In the genomic region with DNA sequence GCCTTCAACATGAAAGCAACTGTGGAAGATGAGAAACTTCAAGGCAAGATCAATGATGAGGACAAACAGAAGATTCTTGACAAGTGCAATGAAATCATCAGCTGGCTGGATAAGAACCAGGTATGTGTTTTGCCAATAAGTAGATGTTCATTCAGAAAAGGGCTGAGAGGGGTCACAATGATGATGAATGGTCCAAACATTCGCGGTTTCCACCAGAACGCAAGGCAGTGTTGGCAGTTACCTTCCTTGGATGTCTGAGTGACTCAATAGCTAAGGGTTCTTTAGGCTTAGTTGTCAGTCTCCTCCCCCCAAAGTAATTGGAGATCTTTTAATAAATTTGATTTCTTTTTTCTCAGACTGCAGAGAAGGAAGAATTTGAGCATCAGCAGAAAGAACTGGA, we compare ENCODE assay signal across 8 mouse cellular contexts. TPM values are rescaled to one million over a fixed set of nuclear protein-coding genes. Genes with fewer than 3 reads are reported as not detected.
DNase-seq lines count a peak whose midpoint lies in the region; ATAC-seq and TF ChIP-seq lines count a peak whose summit lies in the region.
"Not testable (repeated sequence)": the region's sequence is repeated elsewhere in the genome, so short reads cannot be mapped to it uniquely, and the experiment has no call there.

No protein-coding gene starts in this region.

- H3K4me1 ChIP-seq in MEL (ENCODE audit: control insufficient read depth in 1 of 2, insufficient read depth in 2 of 2, low read length in 2 of 2); embryonic fibroblast, embryonic 13.5 days (ENCODE audit: control insufficient read depth, insufficient read depth, low read length): not testable (repeated sequence)
- peaks cover 7 to 29% of the 10 kb centered on the region in 2 experiments for H3K4me1 ChIP-seq in heart, embryonic 14.5 days (ENCODE audit: control insufficient read depth in 2 of 2, insufficient read depth in 2 of 2, low read length in 2 of 2)
- peaks cover 27% of the 10 kb centered on the region for H3K4me1 ChIP-seq in liver, embryonic 15.5 days (replicated peaks)
- peaks cover 33% of the 10 kb centered on the region for H3K4me1 ChIP-seq in midbrain, embryonic 14.5 days (ENCODE audit: control insufficient read depth, insufficient read depth, low read length)
- peaks cover 31% of the 10 kb centered on the region for H3K4me1 ChIP-seq in stomach, embryonic 16.5 days (ENCODE audit: control insufficient read depth, insufficient read depth, low read length)

- TF ChIP-seq POLR2A in MEL (IDR thresholded peaks at IDR 0.05; ENCODE audit: control insufficient read depth in 1 of 2, insufficient read depth in 1 of 2, low read depth in 1 of 2, low read length in 2 of 2, poor library complexity in 1 of 2), result not testable (repeated sequence)
- peak; percentile 9; the same call in 1 of the 2 replicates for TF ChIP-seq POLR2A in embryonic fibroblast, embryonic 13.5 days (IDR thresholded peaks at IDR 0.05; ENCODE audit: low read depth, low read length)

- 0 out of 2 replicates have a peak overlapping the region, but pooled peaks have one; percentile 3 for H3K27ac ChIP-seq in MEL (ENCODE audit: control insufficient read depth, low read depth, low read length)
- not testable (repeated sequence) for H3K27ac ChIP-seq in embryonic fibroblast, embryonic 13.5 days (ENCODE audit: insufficient read depth, low read length); heart, embryonic 14.5 days (replicated peaks in 1 of 2; ENCODE audit: control insufficient read depth in 1 of 2, insufficient read depth in 1 of 2, low read depth in 2 of 2, low read length in 2 of 2); left cerebral cortex, adult 2 months; liver, embryonic 15.5 days (replicated peaks); midbrain, embryonic 14.5 days (replicated peaks; ENCODE audit: low read depth, low read length); stomach, embryonic 16.5 days (ENCODE audit: low read length)

- peak overlapping the region; percentile 62; the same call in 1 of the 2 replicates for H3K4me2 ChIP-seq in heart, embryonic 14.5 days (ENCODE audit: low read length)
- H3K4me2 ChIP-seq in liver, embryonic 15.5 days, result peak overlapping the region; percentile 54; the same call in 1 of the 2 replicates
- peak overlapping the region; percentile 17 for H3K4me2 ChIP-seq in midbrain, embryonic 14.5 days (ENCODE audit: low read length)
- H3K4me2 ChIP-seq in stomach, embryonic 16.5 days (ENCODE audit: low read depth, low read length), result peak overlapping the region; percentile 54; the same call in 1 of the 2 replicates

- not testable (repeated sequence) for TF ChIP-seq CTCF in MEL (IDR thresholded peaks at IDR 0.05 in 2 of 3, conservative IDR thresholded peaks at IDR 0.05 in 1 of 3; ENCODE audit: control insufficient read depth in 1 of 3, insufficient read depth in 1 of 3, low read depth in 2 of 3, low read length in 3 of 3, poor library complexity in 1 of 3, severe bottlenecking in 1 of 3); embryonic fibroblast, embryonic 13.5 days (IDR thresholded peaks at IDR 0.05; ENCODE audit: borderline replicate concordance, insufficient read depth, low read length); left cerebral cortex, adult 2 months (IDR thresholded peaks at IDR 0.05)

- not testable (repeated sequence) for H3K36me3 ChIP-seq in MEL (ENCODE audit: control insufficient read depth in 1 of 2, insufficient read depth in 2 of 2, low read length in 2 of 2)
- peaks cover 53% of the 10 kb centered on the region for H3K36me3 ChIP-seq in heart, embryonic 14.5 days (ENCODE audit: control insufficient read depth, insufficient read depth, low read length)
- peaks cover 53% of the 10 kb centered on the region for H3K36me3 ChIP-seq in liver, embryonic 15.5 days (replicated peaks)
- H3K36me3 ChIP-seq in midbrain, embryonic 14.5 days (ENCODE audit: control insufficient read depth, insufficient read depth, low read length), result peaks cover 50% of the 10 kb centered on the region
- H3K36me3 ChIP-seq in stomach, embryonic 16.5 days (ENCODE audit: control insufficient read depth, insufficient read depth, low read length), result peaks cover 24% of the 10 kb centered on the region

- intact Hi-C loops in left cerebral cortex, adult 2 months (cut with DNase I), result not testable (repeated sequence)

- not testable (repeated sequence) for H3K9me3 ChIP-seq in MEL (replicated peaks; ENCODE audit: insufficient read depth, low read length); heart, embryonic 14.5 days (ENCODE audit: control insufficient read depth, low read length); liver, embryonic 15.5 days (replicated peaks); midbrain, embryonic 14.5 days (ENCODE audit: control insufficient read depth, low read length); stomach, embryonic 16.5 days (replicated peaks; ENCODE audit: control insufficient read depth, low read length)

- H3K4me3 ChIP-seq in MEL (ENCODE audit: control insufficient read depth in 1 of 2, insufficient read depth in 1 of 2, low read depth in 2 of 2, low read length in 2 of 2), result peak overlapping the region; percentile 11 to 49; a peak in 2 of 4 replicates
- H3K4me3 ChIP-seq in embryonic fibroblast, embryonic 13.5 days (ENCODE audit: insufficient read depth, low read length), result peak overlapping the region; percentile 69
- not testable (repeated sequence) for H3K4me3 ChIP-seq in heart, embryonic 14.5 days (ENCODE audit: control insufficient read depth in 1 of 2, insufficient read depth in 1 of 2, low read depth in 1 of 2, low read length in 2 of 2); liver, embryonic 15.5 days (replicated peaks); midbrain, embryonic 14.5 days (replicated peaks; ENCODE audit: low read depth, low read length)
- peak overlapping the region; percentile 21 for H3K4me3 ChIP-seq in left cerebral cortex, adult 2 months
- H3K4me3 ChIP-seq in stomach, embryonic 16.5 days (replicated peaks; ENCODE audit: low read length), result 0 out of 2 replicates have a peak overlapping the region, but pooled peaks have one; percentile 39

- TF ChIP-seq EP300 in MEL (IDR thresholded peaks at IDR 0.05; ENCODE audit: low read depth in 1 of 2, low read length in 2 of 2), result not testable (repeated sequence)

- not testable (repeated sequence) for H3K27me3 ChIP-seq in MEL (ENCODE audit: control insufficient read depth in 1 of 2, insufficient read depth in 2 of 2, low read length in 2 of 2); heart, embryonic 14.5 days (ENCODE audit: control insufficient read depth, insufficient read depth, low read length); liver, embryonic 15.5 days; midbrain, embryonic 14.5 days (ENCODE audit: control insufficient read depth, insufficient read depth, low read length); stomach, embryonic 16.5 days (ENCODE audit: control insufficient read depth, insufficient read depth, low read length)

- peak overlapping the region; percentile 35 for H3K9ac ChIP-seq in MEL (ENCODE audit: control insufficient read depth, low read depth, low read length, poor library complexity, severe bottlenecking)
- not testable (repeated sequence) for H3K9ac ChIP-seq in heart, embryonic 14.5 days (ENCODE audit: low read length); liver, embryonic 15.5 days; midbrain, embryonic 14.5 days (replicated peaks; ENCODE audit: low read length); stomach, embryonic 16.5 days (ENCODE audit: low read length)

- 70% methylated on average over 3 of the region's 3 CpGs for WGBS in heart, embryonic 14.5 days
- WGBS in liver, embryonic 15.5 days (ENCODE audit: insufficient replicate concordance), result 59% methylated on average over 3 of the region's 3 CpGs
- WGBS in midbrain, embryonic 14.5 days, result 67% methylated on average over 3 of the region's 3 CpGs
- whole genome bisulfite sequencing in stomach, embryonic 16.5 days, result 43% methylated on average over 3 of the region's 3 CpGs

- DNase-seq in MEL (ENCODE audit: low read depth, low spot score), result peak; percentile 26
- DNase-seq in induced T-regulatory cell, adult 2 months (ENCODE audit: low read depth), result peak; percentile 46
- not testable (repeated sequence) for DNase-seq in left cerebral cortex, adult 2 months (ENCODE audit: extremely low spot score in 1 of 2, low spot score in 2 of 2); midbrain, embryonic 14.5 days

- H3K79me2 ChIP-seq in MEL (ENCODE audit: control insufficient read depth, insufficient read depth, low read length, poor library complexity), result peaks cover 33% of the 10 kb centered on the region

- TF ChIP-seq RAD21 in MEL (IDR thresholded peaks at IDR 0.05; ENCODE audit: low read depth, low read length), result not testable (repeated sequence)

- not testable (repeated sequence) for ATAC-seq in heart, embryonic 14.5 days (ENCODE audit: insufficient number of reproducible peaks, insufficient read depth, low FRiP score, low read depth); liver, embryonic 15.5 days (ENCODE audit: insufficient read depth); midbrain, embryonic 14.5 days (ENCODE audit: low FRiP score, low TSS enrichment); stomach, embryonic 16.5 days (ENCODE audit: insufficient read depth, low FRiP score)

RNA-seq across cellular contexts. Expression of a gene that starts 3.8 kb away (rescaled TPM):
- 2,632 and 5,439 TPM in 2 replicates for total RNA-seq in MEL (2012; rRNA removed)
- 1,000 to 10,000 TPM in 1 of 2 experiments, 100 to 1,000 TPM in 1; 418 to 3,011 TPM for polyA plus RNA-seq in MEL (2012; ENCODE audit: insufficient read depth in 1 of 2, insufficient read length in 2 of 2, low read depth in 1 of 2, low replicate concordance in 2 of 2, missing spikeins in 1 of 2)
- 2,507 and 2,625 TPM in 2 replicates for polyA plus RNA-seq in embryonic fibroblast, embryonic 13.5 days (2011; ENCODE audit: insufficient read length, low read depth, missing spikeins)
- polyA plus RNA-seq in heart, embryonic 14.5 days (2014; fragmentation: Nextera tagmentation; extraction: Ambion mirVana), result 1,682 and 1,761 TPM in 2 replicates
- 1,000 to 10,000 TPM; 2,321 to 2,378 TPM for total RNA-seq in left cerebral cortex, adult 2 months (2021)
- 1,128 and 1,129 TPM in 2 replicates for polyA plus RNA-seq in liver, embryonic 15.5 days (2015; fragmentation: Nextera tagmentation; extraction: Ambion mirVana)
- 2,437 and 3,041 TPM in 2 replicates for polyA plus RNA-seq in midbrain, embryonic 14.5 days (2014; fragmentation: Nextera tagmentation; extraction: Ambion mirVana)
- 2,089 and 2,252 TPM in 2 replicates for polyA plus RNA-seq in stomach, embryonic 16.5 days (2015; fragmentation: Nextera tagmentation; extraction: Ambion mirVana)
